Mouse (Mus musculus) small intestine, adult 2 months (tissue): ENCODE results near the gene Cnih3.

Source experiments
- CTCF ChIP-seq: fragments of 200-500 bp; IDR thresholded peaks from 2 replicates; pipeline ENCODE4 v1.5.1; 2012; ENCODE audit warnings: low read depth, mild to moderate bottlenecking, control low read depth, inconsistent platforms, low read length, moderate library complexity, mixed read lengths; ENCODE audit not compliant: insufficient replicate concordance, insufficient read length; ENCODE audit errors: extremely low read depth
- POLR2A ChIP-seq: fragments of 200-500 bp; IDR thresholded peaks from 2 replicates; pipeline ENCODE4 v1.6.1; 2012; ENCODE audit warnings: low read depth, mild to moderate bottlenecking, control low read depth, inconsistent platforms, low read length, moderate library complexity

DNA sequence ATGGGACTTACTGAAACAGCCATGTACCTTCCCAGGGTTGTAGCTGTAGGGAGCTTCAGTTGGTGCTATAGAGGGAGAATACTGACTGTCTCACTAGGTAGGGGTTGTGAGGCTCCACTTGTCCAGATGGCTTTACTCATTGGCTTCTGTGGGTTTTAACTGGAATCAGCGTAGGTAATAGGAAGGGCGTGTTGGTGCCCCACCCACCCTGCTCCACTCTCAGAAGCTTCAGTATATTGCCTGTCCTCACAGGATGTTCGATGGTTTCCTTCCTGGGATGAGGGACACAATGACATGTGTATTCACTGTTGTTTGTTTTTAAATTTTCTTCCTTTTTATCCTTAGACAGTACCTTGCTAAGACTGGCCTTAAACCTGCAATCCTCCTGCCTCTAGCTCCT lies 37.1 kb upstream of the Cnih3 start:
- TF ChIP-seq CTCF: no peak
- TF ChIP-seq POLR2A: no peak
